Mouse (Mus musculus) cerebellum, adult 18-20 months (tissue): ENCODE results near the gene Cry2.
"Not testable (repeated sequence)": the region's sequence is repeated elsewhere in the genome, so short reads cannot be mapped to it uniquely, and the experiment has no call there.

Experiments
- DNase-seq, 2 experiments: peaks; one replicate each; pipeline ENCODE4 v3.0.0; 2021

The Cry2 gene

GRCm38 (mm10) chr2:92421723-92422387 lies 12.0 kb downstream of the Cry2 start:
- peak in 1 of 2 experiments; percentile 30 for DNase-seq

- DNase-seq: peak; percentile 81 to 83
Observed at GRCm38 (mm10) chr2:92411705-92412104, 22.1 kb downstream of the Cry2 start.

GRCm38 (mm10) chr2:92408309-92409045 lies 25.4 kb downstream of the Cry2 start:
- DNase-seq: no peak

DNA sequence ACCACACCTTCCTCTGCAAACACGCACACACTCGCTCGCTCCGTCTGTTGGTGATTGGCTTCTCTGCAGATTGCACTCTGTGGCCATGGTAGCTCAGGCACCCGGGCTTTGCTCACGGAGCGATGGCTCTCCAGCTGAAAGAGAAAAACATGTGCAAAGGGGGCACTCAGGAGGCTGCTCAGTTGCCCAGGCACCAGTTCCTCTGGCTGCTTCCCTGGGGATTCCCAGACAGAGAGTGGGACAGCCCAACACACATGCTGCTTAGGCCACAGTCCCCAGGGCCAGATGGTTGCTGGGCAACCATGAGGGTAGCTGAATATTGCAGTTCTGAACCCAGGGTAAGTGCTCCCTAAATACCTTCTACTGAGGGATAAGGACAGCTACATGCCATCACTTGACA lies 28.2 kb downstream of the Cry2 start:
- no peak for DNase-seq

DNA sequence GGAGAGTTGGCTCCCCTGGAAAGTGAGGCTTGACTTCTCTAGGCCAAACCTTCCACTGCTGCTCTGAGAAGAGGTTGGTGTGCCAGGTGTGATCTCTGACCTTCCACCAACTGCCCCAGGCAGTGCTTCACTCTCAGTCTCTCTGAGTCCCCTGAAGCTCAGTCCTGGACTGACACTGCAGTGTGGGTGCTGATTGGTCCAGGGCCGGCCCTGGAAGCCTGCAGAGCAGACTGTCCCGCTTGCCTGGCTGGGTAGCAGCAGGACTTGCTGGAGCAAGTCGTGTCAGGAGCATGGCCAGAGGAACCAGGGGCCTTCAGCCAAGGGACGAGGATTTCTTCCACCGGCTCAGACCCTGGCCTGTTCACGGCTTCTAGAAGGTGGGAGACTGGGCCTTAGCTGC lies 29.1 kb downstream of the Cry2 start:
- no peak for DNase-seq

- DNase-seq: no peak
Observed at GRCm38 (mm10) chr2:92403776-92404319, 30.0 kb downstream of the Cry2 start.

DNA sequence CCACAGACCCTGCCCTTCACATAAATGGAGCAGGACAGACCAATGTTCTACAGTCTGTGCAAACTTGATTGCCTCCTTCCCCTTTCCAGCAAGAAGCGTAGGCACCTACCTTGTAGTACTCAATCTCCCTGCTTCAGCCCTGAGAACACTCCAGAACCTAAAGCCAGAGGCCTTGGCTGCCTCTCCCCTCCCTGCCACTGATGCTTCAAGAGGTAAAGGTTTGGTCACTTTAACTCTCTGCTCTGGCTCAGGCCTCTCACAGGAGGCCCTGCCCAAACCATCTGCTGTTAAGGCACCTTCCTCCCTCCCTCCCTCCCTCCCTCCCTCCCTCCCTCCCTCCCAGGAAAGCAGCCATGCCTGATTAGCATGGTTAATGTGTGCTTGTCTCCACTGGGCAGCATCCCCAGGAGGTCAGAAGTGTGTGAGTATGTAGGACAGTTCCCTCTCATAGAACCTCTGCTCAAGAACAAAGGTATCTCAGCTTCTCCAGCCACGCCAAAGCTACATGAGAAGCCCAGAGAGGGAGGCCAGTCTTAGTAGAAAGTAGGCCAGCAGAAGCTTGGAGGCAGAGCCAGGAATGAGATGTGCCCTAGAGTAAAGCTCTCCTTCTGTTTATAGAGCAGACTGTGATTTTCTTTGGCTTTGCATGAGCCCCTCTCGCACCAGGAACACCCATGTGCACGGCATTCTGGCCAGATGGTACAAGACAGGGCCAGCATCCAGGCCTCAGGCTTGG lies 31.1 kb downstream of the Cry2 start:
- DNase-seq: peak; percentile 84 to 88

- peak; percentile 67 to 78 for DNase-seq
Observed at GRCm38 (mm10) chr2:92401091-92401561, 32.7 kb downstream of the Cry2 start, which contains the start of gene Mapk8ip1. TSS of gene Mapk8ip1 (minus strand) at chr2:92401263.

DNA sequence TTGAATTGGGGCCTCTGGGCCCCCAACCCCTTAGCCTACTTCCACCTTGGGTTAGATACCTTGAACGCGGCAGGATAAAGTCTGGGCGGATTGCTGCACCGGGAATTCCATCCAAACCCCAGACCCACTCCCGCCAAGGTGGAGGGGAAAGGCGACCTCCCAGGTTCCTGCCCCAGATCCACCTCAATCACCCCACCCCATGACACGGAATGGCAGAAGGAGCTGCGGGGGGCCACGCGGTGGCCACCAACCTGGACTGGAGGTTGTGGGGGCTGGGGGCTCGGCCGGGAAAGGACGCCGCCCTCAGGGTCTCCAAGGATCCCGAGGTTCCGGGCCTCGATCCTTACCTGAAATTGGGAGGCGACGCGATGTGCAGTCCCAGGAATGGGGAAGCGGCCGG lies 33.2 kb downstream of the Cry2 start:
- peak in 1 of 2 experiments; percentile 65 for DNase-seq

DNA sequence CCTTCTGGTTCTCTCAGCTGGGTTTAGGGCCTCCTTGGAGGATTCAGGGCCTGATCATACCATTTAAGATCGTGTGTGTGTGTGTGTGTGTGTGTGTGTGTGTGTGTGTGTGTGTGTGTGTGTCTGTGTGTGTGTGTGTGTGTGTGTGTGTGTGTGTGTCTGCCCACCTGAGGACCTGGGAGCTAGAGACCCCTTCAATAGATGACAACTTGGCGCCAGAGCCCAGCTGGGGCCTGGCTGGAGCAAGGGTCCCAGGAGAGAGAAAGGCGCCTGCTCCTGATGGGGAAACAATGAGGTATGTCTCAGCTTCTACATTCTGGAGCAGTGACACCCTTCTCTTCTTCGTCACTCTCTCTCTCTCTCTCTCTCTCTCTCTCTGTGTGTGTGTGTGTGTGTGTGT lies 34.0 kb downstream of the Cry2 start:
- not testable (repeated sequence) for DNase-seq

DNA sequence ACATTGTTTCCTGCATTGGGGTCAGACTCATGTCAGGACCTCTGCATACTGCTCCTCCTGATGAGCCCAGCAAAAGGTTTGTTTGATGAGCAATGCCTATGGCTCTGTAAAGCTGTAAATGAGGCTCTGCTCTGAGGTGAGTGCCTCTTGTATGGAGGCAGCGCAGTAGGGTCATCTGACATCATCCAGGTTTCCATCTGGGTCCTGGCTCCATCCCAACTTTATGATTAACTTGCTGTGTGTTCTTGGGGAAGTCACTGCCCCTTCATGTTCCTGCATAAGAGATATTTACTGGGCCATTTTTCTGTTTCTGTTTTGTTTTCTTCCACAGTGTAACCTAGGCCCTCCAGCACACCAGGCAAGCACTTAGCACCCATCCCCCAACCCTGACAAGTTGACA lies 36.4 kb downstream of the Cry2 start:
- DNase-seq: no peak

DNA sequence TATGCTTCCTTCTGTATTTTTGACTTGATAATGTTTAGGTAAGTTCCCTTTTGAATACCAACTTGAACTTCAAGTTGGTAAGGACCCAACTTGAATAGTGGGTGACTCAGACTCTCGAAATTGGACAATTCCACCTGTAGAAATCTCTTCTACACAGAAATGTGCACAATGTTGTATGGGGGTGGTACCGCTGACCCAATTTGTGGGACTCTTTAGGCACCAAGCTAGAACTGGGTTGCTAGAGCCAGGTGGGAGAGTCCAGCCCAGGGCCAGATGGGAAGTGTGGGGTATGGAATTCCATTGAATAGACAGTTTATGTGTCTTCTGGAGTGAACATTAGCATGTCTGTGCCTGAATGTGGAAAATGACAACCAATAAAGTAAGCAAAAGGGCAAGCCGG lies 38.3 kb downstream of the Cry2 start:
- DNase-seq: no peak

GRCm38 (mm10) chr2:92392318-92393264 lies 41.3 kb downstream of the Cry2 start:
- DNase-seq: no peak

GRCm38 (mm10) chr2:92391703-92392317 lies 42.0 kb downstream of the Cry2 start:
- no peak for DNase-seq

- DNase-seq: peak; percentile 69 to 76
Observed at GRCm38 (mm10) chr2:92391116-92391515, 42.7 kb downstream of the Cry2 start.

- DNase-seq: peak; percentile 66 to 69
Observed at GRCm38 (mm10) chr2:92390206-92390930, 43.5 kb downstream of the Cry2 start.

GRCm38 (mm10) chr2:92389645-92390044 lies 44.2 kb downstream of the Cry2 start:
- no peak for DNase-seq

GRCm38 (mm10) chr2:92388891-92389641 lies 44.8 kb downstream of the Cry2 start:
- DNase-seq: peak; percentile 84 to 93

DNA sequence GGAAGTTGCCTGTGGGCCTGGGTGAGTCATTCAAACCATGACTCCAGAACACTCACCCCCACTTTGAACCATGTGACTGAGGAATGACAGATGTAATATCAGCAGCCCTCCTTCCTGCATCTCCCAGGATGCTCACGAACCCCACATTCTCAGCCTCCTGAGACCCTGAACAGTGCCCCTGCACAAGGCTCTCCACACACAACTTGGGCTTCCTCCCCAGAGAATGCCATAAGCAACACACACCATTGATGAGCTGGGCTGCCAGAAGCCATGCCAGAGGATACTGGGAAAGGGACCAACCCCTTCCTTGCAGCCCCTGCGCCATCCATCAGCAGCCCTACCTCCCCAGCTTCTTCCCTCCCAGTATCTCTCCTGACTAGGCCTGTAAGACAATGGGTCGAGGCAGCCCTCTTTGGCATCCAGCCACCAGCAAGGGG lies 45.7 kb downstream of the Cry2 start:
- no peak for DNase-seq

DNA sequence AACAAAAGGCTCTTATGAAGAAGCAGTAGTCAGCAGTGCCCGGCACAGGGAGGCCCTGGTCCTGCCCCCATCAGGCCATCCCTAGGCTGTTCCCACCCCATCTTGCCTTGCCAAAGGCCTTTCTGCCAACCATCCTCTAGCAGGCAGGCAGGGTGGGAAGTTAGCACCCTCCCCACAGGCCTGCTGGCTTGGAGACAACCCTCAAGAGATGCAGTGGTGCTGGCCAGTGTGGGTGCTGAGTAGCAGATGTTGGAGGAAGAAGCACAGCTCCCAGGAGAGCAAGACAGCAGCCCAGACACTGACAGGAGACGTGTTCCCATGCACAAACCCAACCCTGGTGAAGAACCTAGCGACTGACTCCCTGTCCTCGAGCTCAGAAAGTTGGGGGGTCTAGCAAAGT lies 46.2 kb downstream of the Cry2 start:
- DNase-seq: no peak
